Mouse (Mus musculus) ZHBTc4 (cell line): Measurements from ENCODE around the gene Mcoln1.

Experiments used
- DNase-seq: peaks from one replicate; pipeline ENCODE4 v3.0.0-alpha.2; 2011; ENCODE audit warnings: low read depth, low spot score

The Mcoln1 gene

DNA sequence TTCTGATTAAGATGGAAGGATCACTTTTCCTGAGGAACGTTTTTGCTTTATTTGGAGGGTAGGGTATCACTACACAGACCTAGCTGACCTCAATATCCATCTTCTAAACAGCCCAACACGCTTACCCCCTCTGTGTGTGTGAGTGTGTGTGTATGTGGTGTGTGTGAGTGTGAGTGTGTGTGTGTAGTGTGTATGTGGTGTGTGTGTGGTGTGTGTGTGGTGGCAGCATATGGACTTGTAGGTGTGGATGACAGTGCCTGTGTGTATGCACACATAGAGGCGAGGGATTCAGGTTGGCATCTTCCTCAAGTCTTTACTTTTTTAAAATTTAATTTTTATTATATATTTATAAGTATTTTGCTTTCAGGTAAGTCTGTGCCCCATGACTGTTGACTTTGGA lies 1.7 kb upstream of the Mcoln1 start:
- no peak for DNase-seq

DNA sequence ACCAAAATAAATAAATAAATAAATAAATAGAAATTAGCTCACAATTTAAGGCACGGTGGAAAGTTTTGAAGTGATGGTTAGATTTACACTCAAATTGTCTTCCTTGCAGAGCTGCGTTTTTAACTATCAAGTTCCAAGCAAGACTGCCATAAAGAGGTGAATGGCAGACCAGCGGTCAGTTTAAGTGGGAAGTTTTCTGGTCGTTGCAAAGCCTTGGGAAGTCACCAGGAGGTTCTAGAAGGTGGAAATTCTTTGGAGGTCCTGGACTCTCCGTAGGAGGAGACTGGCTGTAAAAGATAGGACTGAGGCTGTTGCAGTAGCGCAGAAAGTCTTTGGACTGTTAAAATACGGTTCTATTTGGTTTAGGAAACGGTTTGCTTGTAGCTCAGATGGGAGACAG lies 506 bp upstream of the Mcoln1 start:
- DNase-seq: no peak

DNA sequence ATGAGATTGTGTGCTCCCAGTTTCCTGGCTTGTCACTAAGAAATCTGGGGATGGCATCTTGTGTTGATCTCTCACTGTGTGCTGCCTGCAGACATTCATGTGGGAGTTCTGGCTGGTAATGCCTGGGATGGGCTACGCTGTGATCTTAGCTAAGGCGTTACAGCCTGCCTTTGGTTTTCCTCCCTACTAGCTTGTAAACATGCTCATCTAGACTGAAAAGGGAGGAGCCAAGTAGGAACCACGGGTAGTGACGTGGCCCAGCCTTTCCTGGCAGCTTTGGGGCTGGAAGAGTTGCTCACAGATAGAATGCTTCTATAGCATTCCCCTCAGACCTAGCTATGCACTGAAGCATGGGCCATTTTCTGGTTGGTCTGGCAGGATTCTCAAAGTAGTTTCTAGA lies 2.0 kb downstream of the Mcoln1 start:
- peak; percentile 39 for DNase-seq

DNA sequence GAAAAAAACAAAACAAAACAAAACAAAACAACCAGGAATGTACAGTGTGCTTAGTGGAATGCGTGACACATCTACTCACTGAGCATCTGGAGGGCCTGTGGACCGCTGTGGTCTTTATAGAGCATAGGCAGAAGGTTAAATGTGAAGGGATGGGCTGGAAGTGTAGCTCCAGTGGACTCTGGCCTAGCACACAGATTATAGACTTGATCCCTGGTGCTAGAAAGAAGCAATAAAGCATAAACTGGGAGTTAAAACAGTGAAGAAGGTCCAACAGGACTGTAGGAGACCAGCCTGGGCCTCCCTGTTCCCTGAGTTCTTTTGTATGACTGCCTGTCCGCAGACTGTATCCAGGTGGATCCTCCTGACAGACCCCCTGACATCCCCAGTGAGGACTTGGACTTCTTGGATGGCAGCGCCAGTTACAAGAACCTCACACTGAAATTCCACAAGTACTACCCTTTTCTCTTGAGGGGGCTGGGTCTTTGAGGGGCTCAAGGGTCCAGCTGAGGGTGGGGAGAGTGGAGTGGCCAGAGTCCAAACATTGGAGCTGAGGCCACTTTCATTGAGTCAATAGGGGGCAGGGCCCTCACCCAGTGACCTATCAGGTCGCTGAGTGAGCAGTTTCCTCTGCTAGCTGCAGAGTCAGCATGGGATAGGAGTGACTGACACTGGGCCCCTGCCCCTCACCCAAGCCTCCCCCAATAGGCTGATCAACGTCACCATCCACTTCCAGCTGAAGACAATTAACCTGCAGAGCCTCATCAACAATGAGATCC lies 7.9 kb downstream of the Mcoln1 start:
- DNase-seq: no peak

DNA sequence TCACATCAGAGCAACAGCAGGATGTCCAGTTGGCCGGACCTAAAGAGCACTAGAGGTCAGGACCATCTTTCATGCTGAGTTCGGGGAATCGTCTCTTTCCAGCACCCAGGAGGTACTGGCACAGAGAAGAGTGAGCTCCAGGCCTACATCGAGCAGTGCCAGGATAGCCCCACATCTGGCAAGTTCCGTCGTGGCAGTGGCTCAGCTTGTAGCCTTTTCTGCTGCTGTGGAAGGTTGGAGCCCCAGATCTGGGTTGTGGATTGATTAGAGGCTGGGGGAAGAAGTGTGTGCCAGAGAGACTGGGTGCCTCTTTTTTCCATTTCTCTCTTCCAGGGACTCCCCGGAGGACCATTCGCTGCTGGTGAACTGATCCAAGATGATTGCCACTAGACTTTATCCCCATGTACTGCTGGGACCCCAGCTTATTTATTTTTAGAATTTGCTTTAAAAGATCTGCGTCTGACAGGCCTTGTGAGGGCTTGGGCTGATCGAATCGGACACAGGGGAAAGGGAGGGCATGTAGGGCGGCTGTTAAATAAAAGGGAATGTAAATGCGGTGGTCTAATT lies 14.5 kb downstream of the Mcoln1 start:
- no peak for DNase-seq

DNA sequence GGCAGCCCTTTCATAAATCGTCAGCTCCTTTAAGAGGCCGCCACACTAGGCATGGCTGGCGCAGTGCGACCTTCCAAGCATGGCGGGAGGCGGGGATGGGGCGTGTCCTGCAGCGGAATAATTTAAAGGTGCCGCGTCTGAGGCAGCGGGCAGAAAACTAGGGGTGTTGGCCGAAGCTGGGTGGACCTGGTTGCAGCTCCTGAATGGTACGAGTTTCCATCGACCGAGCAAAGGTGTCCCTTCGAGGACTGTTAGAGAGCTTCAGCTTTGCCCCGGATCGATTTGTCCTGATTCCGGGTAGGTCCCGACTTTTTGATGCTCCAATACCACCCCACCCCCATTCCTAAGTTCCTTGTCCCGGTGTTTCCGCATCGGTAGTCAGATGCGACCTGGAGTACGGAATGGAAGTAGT lies 15.0 kb downstream of the Mcoln1 start, which contains the start of gene Pnpla6:
Gene Pnpla6 (plus strand): TSS at position 125 of the 412 bp plus-strand sequence.
- DNase-seq: peak; percentile 87

DNA sequence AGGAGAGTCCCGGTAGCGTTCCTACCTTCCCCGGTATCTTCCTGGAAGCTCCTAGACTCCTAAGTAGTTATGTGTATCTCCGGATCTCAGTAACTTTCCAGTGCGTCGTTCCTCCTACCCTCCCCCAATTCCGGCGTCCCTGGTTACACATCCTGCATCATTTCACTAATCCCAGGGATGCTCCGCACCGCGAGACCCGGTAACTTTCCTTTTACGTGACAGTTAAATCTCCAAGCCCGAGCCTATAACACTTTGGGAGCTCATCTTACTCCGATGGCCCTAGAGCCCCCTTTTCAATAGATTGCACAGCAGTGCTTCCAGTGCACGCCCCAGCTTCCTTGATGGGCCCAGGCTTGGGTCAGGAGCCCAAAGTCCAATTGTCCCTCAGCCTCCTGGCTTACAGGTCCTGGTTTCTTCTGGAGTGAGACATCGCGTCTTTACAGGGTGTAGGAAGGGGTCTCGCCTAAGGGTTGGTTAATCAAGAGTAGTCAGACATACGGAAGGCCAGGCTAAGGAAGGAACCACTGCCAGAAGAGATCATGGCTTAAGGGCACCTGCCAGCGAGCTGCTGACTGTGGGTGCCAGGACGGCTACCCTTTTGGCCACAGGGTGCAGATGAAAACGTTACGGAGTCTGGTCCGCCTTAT lies 15.6 kb downstream of the Mcoln1 start:
- peak; percentile 58 for DNase-seq

DNA sequence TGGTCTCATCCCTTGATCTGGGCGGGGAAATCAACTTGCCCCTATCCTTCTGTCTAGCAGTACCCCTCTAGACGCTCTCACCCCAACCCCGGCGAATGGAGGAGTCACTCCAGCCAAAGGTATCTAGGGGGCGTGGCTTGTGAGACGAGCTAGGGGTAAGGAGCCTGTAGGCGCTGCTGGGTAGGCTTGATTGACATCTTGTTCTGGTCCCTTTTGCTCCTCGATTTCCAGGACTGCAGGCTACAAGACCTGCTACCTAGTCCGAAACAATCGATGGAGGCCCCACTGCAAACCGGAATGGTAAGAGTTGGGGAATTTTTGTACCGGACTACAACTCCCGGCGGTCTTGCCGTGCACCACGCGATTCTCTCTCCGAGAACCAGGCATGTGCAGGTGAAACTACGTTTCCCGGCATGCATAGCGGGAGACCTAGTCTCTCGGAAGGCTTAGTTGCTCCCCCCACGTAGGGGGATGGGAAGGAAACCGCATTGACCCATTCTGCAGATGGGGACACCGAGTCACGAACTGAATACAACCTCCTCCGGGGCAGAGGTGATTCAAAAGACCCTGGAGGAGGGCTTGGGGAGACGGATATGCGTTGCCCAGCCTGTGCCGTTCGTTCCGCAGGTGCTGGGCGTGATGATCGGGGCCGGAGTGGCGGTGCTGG lies 16.3 kb downstream of the Mcoln1 start:
- DNase-seq: peak; percentile 95

DNA sequence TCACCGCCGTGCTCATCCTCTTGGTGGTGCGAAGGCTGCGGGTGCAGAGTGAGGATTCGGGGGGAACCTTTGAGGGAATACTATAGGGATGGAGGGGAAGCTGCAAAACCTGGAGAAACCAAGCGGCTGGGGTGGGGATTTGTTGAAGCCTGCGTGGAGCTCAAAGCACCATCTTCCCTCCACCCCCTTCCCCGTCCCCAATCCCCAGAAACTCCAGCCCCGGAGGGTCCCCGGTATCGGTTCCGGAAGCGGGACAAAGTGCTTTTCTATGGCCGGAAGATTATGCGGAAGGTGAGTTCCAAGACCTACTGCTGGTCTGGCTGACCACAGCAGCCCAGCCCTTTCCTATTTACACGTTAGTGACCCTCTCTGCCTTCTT lies 16.8 kb downstream of the Mcoln1 start:
- no peak for DNase-seq

DNA sequence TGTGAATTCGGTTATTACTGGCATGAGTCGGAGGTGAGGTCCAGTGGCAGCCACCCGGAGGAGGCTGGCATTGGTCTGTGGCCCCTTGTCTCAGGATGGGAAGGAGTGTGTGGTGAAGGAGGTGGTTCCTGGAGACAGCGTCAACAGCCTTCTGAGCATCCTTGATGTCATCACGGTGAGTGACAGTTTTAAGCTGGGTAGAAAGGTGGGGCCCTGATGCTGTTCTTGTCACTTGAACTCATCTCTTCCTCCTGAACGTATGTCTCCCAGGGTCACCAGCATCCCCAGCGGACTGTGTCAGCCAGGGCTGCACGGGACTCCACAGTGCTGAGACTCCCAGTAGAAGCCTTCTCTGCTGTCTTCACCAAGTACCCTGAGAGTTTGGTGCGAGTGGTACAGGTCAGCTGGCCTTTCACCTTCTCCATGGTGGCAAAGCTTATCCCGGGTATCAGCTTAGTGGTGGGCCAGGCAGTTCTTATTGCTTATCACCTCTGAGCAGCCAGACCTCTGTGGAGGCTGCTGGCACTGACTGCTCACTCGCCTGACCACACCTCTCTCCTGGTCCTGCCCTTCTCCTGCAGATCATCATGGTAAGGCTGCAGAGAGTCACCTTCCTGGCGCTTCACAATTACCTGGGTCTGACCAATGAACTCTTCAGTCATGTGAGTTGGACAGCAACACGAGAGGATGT lies 21.9 kb downstream of the Mcoln1 start:
- no peak for DNase-seq

DNA sequence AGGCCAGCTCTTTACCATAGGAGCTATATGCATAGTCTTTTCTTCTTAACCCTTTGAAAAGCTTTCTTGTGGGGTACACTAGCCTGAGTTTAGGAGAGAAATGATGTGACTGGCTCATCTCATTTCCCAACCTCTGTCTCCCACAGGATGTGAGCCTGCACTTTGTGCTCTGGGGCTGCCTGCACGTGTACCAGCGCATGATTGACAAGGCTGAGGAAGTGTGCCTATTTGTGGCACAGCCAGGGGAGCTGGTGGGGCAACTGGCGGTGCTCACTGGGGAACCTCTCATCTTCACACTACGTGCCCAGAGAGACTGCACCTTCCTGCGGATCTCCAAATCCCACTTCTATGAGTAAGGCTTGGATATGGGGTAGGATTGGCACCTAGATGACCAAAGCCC lies 30.6 kb downstream of the Mcoln1 start:
- DNase-seq: no peak

DNA sequence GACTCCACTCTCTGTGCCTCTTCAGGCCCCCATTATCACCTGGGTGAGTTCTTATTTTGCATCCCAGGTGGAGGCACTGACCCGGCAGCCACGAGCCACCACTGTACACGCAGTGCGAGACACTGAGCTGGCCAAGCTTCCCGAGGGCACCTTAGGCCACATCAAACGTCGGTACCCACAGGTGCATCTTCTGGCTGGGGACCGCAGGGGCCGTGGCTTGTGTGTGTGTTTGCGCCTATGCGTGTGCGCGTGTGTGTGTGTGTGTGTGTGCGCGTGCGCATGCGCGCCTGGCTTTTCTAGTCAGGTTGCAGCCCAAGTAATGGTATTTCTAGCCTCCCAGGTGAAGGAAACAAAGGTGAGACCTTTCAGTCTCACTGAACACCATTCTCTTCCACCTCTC lies 31.7 kb downstream of the Mcoln1 start:
- DNase-seq: peak; percentile 52

DNA sequence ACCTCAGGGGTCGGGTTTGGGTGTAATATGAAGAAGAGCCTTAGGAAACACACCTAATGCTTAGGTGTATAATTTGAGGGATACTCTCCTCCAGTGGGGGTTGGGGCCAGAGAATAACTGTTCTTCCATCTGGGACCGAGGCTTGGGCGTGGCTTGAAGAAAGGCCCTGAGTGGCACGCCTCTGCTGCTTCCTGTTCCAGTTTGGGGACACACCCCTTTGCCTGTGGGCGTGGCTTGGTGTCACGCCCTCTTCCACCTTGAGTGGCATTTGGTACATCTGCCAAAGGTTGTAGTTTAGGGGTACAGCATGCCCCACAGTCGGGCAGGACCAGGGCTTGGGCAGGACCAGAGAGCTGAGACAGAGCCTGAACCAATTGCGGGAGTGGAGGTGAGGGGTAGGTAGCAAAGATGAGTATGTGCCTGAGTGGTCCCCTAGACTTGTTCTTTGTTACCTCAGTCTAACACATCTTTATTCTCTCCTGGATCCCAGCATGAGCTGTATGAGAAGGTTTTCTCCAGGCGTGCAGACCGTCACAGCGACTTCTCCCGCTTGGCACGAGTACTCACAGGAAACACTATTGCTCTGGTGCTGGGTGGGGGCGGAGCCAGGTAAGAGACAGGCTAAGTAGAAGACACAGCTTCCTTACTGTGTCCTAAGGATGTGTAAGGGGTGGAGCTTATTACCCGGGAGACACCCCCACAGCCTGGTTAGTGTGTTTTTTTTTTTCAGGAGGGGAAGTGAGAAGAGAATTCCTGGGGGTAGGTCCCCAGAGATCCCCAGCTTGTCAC lies 36.0 kb downstream of the Mcoln1 start:
- peak; percentile 94 for DNase-seq

DNA sequence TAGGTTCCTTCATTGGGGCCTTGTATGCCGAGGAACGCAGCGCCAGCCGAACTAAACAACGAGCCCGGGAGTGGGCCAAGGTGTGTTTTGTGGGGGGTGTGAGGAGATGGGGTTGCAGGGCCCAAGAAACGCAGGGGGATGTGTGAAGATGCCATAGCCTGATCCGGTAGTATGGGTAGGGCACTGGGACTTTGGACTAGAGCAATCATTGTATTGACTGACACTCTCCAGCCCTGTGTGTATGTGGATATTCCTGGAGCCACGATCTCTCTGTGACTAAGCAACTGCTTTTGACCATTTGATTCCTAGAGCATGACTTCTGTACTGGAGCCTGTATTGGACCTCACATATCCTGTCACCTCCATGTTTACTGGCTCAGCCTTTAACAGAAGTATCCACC lies 36.7 kb downstream of the Mcoln1 start:
- DNase-seq: no peak

DNA sequence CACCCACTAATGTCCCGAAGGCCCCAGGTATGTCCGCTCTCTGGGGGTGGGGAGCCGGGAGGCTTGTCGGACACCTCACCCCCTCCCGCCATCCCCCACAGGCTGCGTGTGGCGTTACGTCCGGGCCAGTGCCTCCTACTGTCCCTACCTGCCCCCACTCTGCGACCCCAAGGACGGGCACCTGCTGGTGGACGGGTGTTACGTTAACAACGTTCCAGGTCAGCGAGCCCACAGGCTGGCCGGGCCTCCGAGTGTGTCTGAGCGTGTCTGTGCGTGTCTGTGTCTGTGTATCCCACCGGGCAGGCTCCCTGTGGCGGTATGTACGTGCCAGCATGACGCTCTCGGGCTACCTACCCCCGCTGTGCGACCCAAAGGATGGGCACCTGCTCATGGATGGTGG lies 37.4 kb downstream of the Mcoln1 start:
- DNase-seq: no peak

DNA sequence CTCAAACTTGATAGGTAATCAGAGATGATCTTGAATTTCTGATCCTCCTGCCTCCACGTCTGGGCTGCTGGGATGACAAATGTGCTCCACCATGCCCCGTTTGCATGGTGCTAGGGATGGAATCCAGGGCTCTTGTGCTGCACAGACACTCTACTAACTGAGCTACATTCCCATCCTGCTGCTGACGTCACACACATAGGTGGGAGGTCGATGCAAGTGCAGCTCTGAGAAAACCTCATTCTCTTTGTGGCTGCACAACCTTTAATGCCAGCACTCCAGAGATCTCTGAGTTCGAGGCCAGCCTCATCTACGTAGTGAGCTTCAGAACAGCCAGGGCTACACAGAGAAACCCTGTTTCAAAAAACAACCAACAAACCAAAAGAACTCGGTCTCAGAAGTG lies 38.9 kb downstream of the Mcoln1 start:
- DNase-seq: no peak

DNA sequence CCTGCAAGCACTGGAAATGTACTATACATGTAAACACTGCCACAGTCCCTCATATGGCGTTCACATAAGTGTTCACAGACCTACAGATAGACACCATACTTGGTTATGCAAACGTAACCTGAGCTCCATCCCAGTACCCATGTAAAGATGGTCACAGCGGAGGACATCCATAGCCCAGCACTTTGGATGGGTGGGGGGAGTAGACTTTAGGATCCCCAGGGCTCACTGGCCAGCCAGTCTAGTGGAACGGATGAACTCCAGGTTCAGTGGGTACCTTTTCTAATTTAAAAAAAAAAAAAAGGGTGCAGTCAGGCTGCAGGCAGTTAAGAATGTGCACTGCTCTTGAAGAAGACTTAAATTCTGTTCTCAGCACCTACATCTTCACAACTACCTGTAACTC lies 39.8 kb downstream of the Mcoln1 start:
- DNase-seq: no peak

DNA sequence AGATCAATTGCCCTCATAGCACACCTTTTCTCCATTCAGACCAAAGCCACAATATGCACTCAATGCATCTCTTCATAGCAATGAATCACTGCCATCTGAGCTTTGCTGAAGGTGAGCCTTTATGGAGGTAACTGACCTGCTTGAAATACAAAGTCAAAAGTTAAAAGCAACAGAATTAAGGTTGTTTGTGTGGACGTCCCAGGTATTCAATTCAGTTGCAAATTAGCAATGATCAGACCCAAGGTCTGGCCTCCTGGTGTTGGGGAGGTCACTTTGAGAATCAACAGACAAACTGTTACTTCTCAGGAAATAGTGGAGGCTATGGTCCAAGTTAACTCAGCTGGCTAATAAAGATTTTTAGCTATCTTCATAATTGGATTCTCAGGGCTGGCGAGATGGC lies 46.3 kb downstream of the Mcoln1 start:
- DNase-seq: peak; percentile 70

DNA sequence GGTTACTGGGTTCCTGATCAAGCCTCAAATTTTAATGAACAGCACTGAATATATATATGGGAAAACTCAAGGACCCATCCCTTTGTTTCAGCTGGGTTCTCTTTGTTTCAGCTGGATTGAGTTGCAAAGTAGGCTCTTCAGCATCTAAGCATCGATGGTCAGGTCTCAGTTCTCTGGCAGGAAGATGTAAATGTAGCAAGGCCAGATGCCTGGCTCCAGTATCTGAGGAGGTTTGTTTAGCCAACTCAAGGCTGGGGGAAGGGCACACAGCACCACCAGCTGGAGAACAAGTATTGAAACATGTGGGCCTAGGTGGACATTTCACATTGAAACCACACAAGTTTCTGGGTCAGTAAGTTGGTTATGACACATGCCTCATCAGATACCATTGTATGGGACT lies 52.0 kb downstream of the Mcoln1 start:
- peak; percentile 86 for DNase-seq

DNA sequence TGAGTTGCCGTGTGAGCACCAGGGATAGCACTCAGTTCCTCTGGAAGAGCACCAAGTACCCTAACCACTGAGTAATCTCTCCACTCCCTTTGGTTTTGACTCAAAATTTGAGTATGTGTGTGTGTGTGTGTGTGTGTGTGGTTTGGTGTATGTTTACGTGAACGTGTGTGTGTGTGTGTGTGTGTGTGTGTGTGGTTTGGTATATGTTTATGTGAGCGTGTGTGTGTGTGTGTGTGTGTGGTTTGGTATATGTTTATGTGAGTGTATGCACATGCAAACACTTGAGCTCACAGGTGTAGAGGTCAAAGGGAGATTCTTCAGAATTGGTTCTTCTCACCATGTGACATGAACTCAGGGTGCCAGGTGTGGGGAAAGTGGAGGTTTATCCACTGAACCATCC lies 55.9 kb downstream of the Mcoln1 start:
- DNase-seq: no peak
